Mouse (Mus musculus): ENCODE measurements around the gene Dync1li2.

GRCm38 (mm10) chr8:104370071-104370470 is 72.8 kb downstream of the Dync1li2 start:
- TF ChIP-seq CTCF (IDR thresholded peaks at IDR 0.05; ENCODE audit: borderline replicate concordance, insufficient read depth, low read length) (no peak), POLR2A (IDR thresholded peaks at IDR 0.05; ENCODE audit: low read depth, low read length) (no peak)

Measured in embryonic fibroblast, embryonic 13.5 days (primary cell).